Mouse (Mus musculus) layer of hippocampus, adult 11-12 months (tissue): Measurements from ENCODE around the gene Wwp2.
A peak's percentile ranks its signal among the peaks of the same experiment; 100 is the strongest.

ENCODE experiments used
- DNase-seq: peaks from one replicate; pipeline ENCODE4 v3.0.0; 2022; ENCODE audit warnings: low spot score

Wwp2 gene

GRCm38 (mm10) chr8:107571046-107571445 is 134.9 kb downstream of the Wwp2 start:
- DNase-seq = no peak

- DNase-seq = no peak
These were observed 135.4 kb downstream of the Wwp2 start for GRCm38 (mm10) chr8:107571486-107572135.

- DNase-seq = peak; percentile 63
These were observed 136.3 kb downstream of the Wwp2 start for GRCm38 (mm10) chr8:107572497-107572896.

GRCm38 (mm10) chr8:107574771-107575170 is 138.6 kb downstream of the Wwp2 start:
- no peak for DNase-seq

- peak; percentile 89 for DNase-seq
These were observed 140.5 kb downstream of the Wwp2 start for GRCm38 (mm10) chr8:107576702-107577101.

GRCm38 (mm10) chr8:107577640-107578039 is 141.5 kb downstream of the Wwp2 start:
- no peak for DNase-seq

- no peak for DNase-seq
These were observed 142.0 kb downstream of the Wwp2 start for GRCm38 (mm10) chr8:107578132-107578531.

- no peak for DNase-seq
These were observed 142.4 kb downstream of the Wwp2 start for GRCm38 (mm10) chr8:107578541-107578940.

GRCm38 (mm10) chr8:107580879-107581278 is 144.7 kb downstream of the Wwp2 start:
- DNase-seq = no peak

GRCm38 (mm10) chr8:107581536-107581935 is 145.4 kb downstream of the Wwp2 start:
- no peak for DNase-seq

- no peak for DNase-seq
These were observed 146.0 kb downstream of the Wwp2 start for GRCm38 (mm10) chr8:107582136-107582535.

GRCm38 (mm10) chr8:107587429-107587994 is 151.3 kb downstream of the Wwp2 start:
- no peak for DNase-seq

GRCm38 (mm10) chr8:107587995-107588780 is 152.0 kb downstream of the Wwp2 start, which contains the start of gene Psmd7:
Gene Psmd7, minus strand, starts transcription at chr8:107588464.
- DNase-seq = peak; percentile 93

GRCm38 (mm10) chr8:107593967-107594729 is 158.0 kb downstream of the Wwp2 start:
- DNase-seq = no peak

GRCm38 (mm10) chr8:107594817-107595216 is 158.7 kb downstream of the Wwp2 start:
- no peak for DNase-seq

- DNase-seq = no peak
These were observed 161.6 kb downstream of the Wwp2 start for GRCm38 (mm10) chr8:107597731-107598130.

GRCm38 (mm10) chr8:107599691-107600090 is 163.5 kb downstream of the Wwp2 start:
- no peak for DNase-seq

- DNase-seq = peak; percentile 63
These were observed 166.9 kb downstream of the Wwp2 start for GRCm38 (mm10) chr8:107603026-107603425.
